Mouse (Mus musculus): ENCODE data around the gene Phospho1.
A peak's percentile ranks its signal among the peaks of the same experiment; 100 is the strongest.

The Phospho1 gene

GRCm38 (mm10) chr11:95833006-95833570, 8.8 kb downstream of the Phospho1 start:
- no peak for DNase-seq (ENCODE audit: inconsistent age in 2 of 2, low spot score in 1 of 2)

- no peak for DNase-seq (ENCODE audit: inconsistent age in 2 of 2, low spot score in 1 of 2)
Observed at GRCm38 (mm10) chr11:95833631-95834142, 9.4 kb downstream of the Phospho1 start.

- peak; percentile 51 to 69 for DNase-seq (ENCODE audit: inconsistent age in 2 of 2, low spot score in 1 of 2)
Observed at GRCm38 (mm10) chr11:95834143-95834667, 9.9 kb downstream of the Phospho1 start.

GRCm38 (mm10) chr11:95834742-95835710, 10.7 kb downstream of the Phospho1 start:
- DNase-seq (ENCODE audit: inconsistent age in 2 of 2, low spot score in 1 of 2), result peak in 1 of 2 experiments; percentile 54

- DNase-seq (ENCODE audit: inconsistent age in 2 of 2, low spot score in 1 of 2), result no peak
Observed at GRCm38 (mm10) chr11:95835832-95836231, 11.5 kb downstream of the Phospho1 start.

GRCm38 (mm10) chr11:95836433-95836832, 12.1 kb downstream of the Phospho1 start:
- peak in 1 of 2 experiments; percentile 63 for DNase-seq (ENCODE audit: inconsistent age in 2 of 2, low spot score in 1 of 2)

- peak; percentile 85 to 93 for DNase-seq (ENCODE audit: inconsistent age in 2 of 2, low spot score in 1 of 2)
Observed at GRCm38 (mm10) chr11:95837059-95837458, 12.8 kb downstream of the Phospho1 start, which contains the start of gene Gngt2. Gngt2 (plus strand) TSS chr11:95837216.

- DNase-seq (ENCODE audit: inconsistent age in 2 of 2, low spot score in 1 of 2), result peak in 1 of 2 experiments; percentile 25
Observed at GRCm38 (mm10) chr11:95838598-95838997, 14.3 kb downstream of the Phospho1 start.

- peak in 1 of 2 experiments; percentile 21 for DNase-seq (ENCODE audit: inconsistent age in 2 of 2, low spot score in 1 of 2)
Observed at GRCm38 (mm10) chr11:95838999-95839868, 14.9 kb downstream of the Phospho1 start.

GRCm38 (mm10) chr11:95840694-95841497, 16.6 kb downstream of the Phospho1 start:
- peak in 1 of 2 experiments; percentile 24 for DNase-seq (ENCODE audit: inconsistent age in 2 of 2, low spot score in 1 of 2)

GRCm38 (mm10) chr11:95841498-95841830, 17.2 kb downstream of the Phospho1 start:
- peak in 1 of 2 experiments; percentile 24 for DNase-seq (ENCODE audit: inconsistent age in 2 of 2, low spot score in 1 of 2)

GRCm38 (mm10) chr11:95842074-95842681, 17.9 kb downstream of the Phospho1 start, which contains the start of gene Abi3:
Abi3 (minus strand) TSS chr11:95842476.
- DNase-seq (ENCODE audit: inconsistent age in 2 of 2, low spot score in 1 of 2), result peak; percentile 51 to 78

- peak; percentile 22 to 46 for DNase-seq (ENCODE audit: inconsistent age in 2 of 2, low spot score in 1 of 2)
Observed at GRCm38 (mm10) chr11:95842953-95843352, 18.7 kb downstream of the Phospho1 start.

- DNase-seq (ENCODE audit: inconsistent age in 2 of 2, low spot score in 1 of 2), result no peak
Observed at GRCm38 (mm10) chr11:95843421-95843950, 19.2 kb downstream of the Phospho1 start.

GRCm38 (mm10) chr11:95844935-95845334, 20.6 kb downstream of the Phospho1 start:
- no peak for DNase-seq (ENCODE audit: inconsistent age in 2 of 2, low spot score in 1 of 2)

- DNase-seq (ENCODE audit: inconsistent age in 2 of 2, low spot score in 1 of 2), result peak in 1 of 2 experiments; percentile 62
Observed at GRCm38 (mm10) chr11:95850898-95851297, 26.6 kb downstream of the Phospho1 start.

GRCm38 (mm10) chr11:95853684-95854083, 29.4 kb downstream of the Phospho1 start:
- peak; percentile 80 to 92 for DNase-seq (ENCODE audit: inconsistent age in 2 of 2, low spot score in 1 of 2)

GRCm38 (mm10) chr11:95857306-95857705, 33.0 kb downstream of the Phospho1 start:
- DNase-seq (ENCODE audit: inconsistent age in 2 of 2, low spot score in 1 of 2), result no peak
